Mouse (Mus musculus) E14TG2a.4 (cell line): Measurements from ENCODE around the gene Csgalnact2.

Source experiments
- CTCF ChIP-seq: conservative IDR thresholded peaks from 2 replicates; pipeline ENCODE4 v1.5.1; 2014; ENCODE audit warnings: low read length
- NANOG ChIP-seq: IDR thresholded peaks from 2 replicates; pipeline ENCODE4 v1.6.1; 2014; ENCODE audit warnings: borderline replicate concordance, low read length, mixed read lengths
- POU5F1 ChIP-seq: IDR thresholded peaks from 2 replicates; pipeline ENCODE4 v1.6.1; 2014; ENCODE audit warnings: low read length, borderline replicate concordance

GRCm38 (mm10) chr6:118150538-118150937 lies 11.6 kb upstream of the Csgalnact2 start:
- TF ChIP-seq CTCF (no peak), NANOG (no peak), POU5F1 (no peak)
